Mouse (Mus musculus): ENCODE data around the gene 6430571L13Rik. TPM values are rescaled to one million over a fixed set of nuclear protein-coding genes. Genes with fewer than 3 reads are reported as not detected.

The 6430571L13Rik gene
- polyA plus RNA-seq, 1 experiment = 0.29 TPM

- H3K27ac ChIP-seq (ENCODE audit: insufficient read depth, low read length) = no peak overlapping the region
- 42% methylated on average over 7 of the region's 7 CpGs for WGBS
- TF ChIP-seq CTCF (IDR thresholded peaks at IDR 0.05; ENCODE audit: extremely low read depth, insufficient read depth, insufficient read length, insufficient replicate concordance) (peak; percentile 68; the same call in 1 of the 2 replicates), POLR2A (IDR thresholded peaks at IDR 0.05; ENCODE audit: low read depth, low read length) (no peak)
- H3K36me3 ChIP-seq (ENCODE audit: control insufficient read depth, insufficient read depth, low read length) = no peaks in the 10 kb centered on the region
- peak in 1 of 2 experiments; percentile 64 for DNase-seq (ENCODE audit: low read depth in 1 of 2, low spot score in 2 of 2)
- no peaks in the 10 kb centered on the region for H3K4me1 ChIP-seq (ENCODE audit: control insufficient read depth, insufficient read depth, insufficient read length)
- H3K4me3 ChIP-seq (ENCODE audit: extremely low read depth, insufficient read depth, insufficient read length) = no peak overlapping the region
- H3K27me3 ChIP-seq (ENCODE audit: control insufficient read depth, insufficient read depth, low read length) = no peaks in the 10 kb centered on the region; the same call in 1 of the 2 replicates
Measured at GRCm38 (mm10) chr9:107355870-107356765, 15.7 kb downstream of the 6430571L13Rik start.

GRCm38 (mm10) chr9:107357651-107358050 lies 17.2 kb downstream of the 6430571L13Rik start:
- Histone ChIP-seq H3K27ac (ENCODE audit: insufficient read depth, low read length) (no peak overlapping the region), H3K36me3 (ENCODE audit: control insufficient read depth, insufficient read depth, low read length) (no peaks in the 10 kb centered on the region), H3K4me3 (ENCODE audit: extremely low read depth, insufficient read depth, insufficient read length) (no peak overlapping the region), H3K4me1 (ENCODE audit: control insufficient read depth, insufficient read depth, insufficient read length) (no peaks in the 10 kb centered on the region), H3K27me3 (ENCODE audit: control insufficient read depth, insufficient read depth, low read length) (no peaks in the 10 kb centered on the region; the same call in 1 of the 2 replicates)
- WGBS = 35% methylated on average over 5 of the region's 5 CpGs
- peak in 1 of 2 experiments; percentile 61 for DNase-seq (ENCODE audit: low read depth in 1 of 2, low spot score in 2 of 2)
- TF ChIP-seq POLR2A (IDR thresholded peaks at IDR 0.05; ENCODE audit: low read depth, low read length) (no peak), CTCF (IDR thresholded peaks at IDR 0.05; ENCODE audit: extremely low read depth, insufficient read depth, insufficient read length, insufficient replicate concordance) (peak; percentile 75; the same call in 1 of the 2 replicates)

DNA sequence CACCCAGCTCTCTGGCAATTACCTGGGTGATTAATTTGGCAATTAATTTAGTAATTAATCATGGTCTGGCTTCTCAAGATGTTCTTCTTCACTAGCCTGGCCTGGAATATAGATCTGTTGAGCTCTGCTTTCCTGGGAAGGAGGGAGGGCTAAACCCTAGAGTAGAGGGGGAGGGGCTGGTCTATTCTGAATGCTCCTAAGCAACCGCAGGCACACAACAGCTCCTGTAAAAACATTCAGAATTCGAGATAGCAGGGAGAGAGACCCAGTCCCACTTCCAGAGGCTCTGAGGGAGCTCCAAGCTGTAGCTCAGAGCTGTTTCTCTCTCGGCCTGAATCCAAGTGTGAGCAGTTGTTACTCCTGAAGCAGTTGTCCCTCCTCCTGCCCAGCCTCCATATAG lies 20.6 kb downstream of the 6430571L13Rik start:
- no peak for TF ChIP-seq POLR2A (IDR thresholded peaks at IDR 0.05; ENCODE audit: low read depth, low read length)
- no peak for TF ChIP-seq CTCF (IDR thresholded peaks at IDR 0.05; ENCODE audit: extremely low read depth, insufficient read depth, insufficient read length, insufficient replicate concordance)
- no peak overlapping the region for H3K27ac ChIP-seq (ENCODE audit: insufficient read depth, low read length)
- no peak overlapping the region for H3K4me3 ChIP-seq (ENCODE audit: extremely low read depth, insufficient read depth, insufficient read length)
- no peaks in the 10 kb centered on the region for H3K36me3 ChIP-seq (ENCODE audit: control insufficient read depth, insufficient read depth, low read length)
- no peaks in the 10 kb centered on the region for H3K4me1 ChIP-seq (ENCODE audit: control insufficient read depth, insufficient read depth, insufficient read length)
- no peak for DNase-seq (ENCODE audit: low read depth in 1 of 2, low spot score in 2 of 2)
- 40% methylated on average over 3 of the region's 3 CpGs for WGBS
- H3K27me3 ChIP-seq (ENCODE audit: control insufficient read depth, insufficient read depth, low read length) = no peaks in the 10 kb centered on the region; the same call in 1 of the 2 replicates

- no peak overlapping the region for H3K27ac ChIP-seq (ENCODE audit: insufficient read depth, low read length)
- WGBS = 7% methylated on average over 3 of the region's 3 CpGs
- no peak overlapping the region for H3K4me3 ChIP-seq (ENCODE audit: extremely low read depth, insufficient read depth, insufficient read length)
- H3K27me3 ChIP-seq (ENCODE audit: control insufficient read depth, insufficient read depth, low read length) = no peaks in the 10 kb centered on the region
- DNase-seq (ENCODE audit: low read depth in 1 of 2, low spot score in 2 of 2) = peak; percentile 7 to 14
- H3K36me3 ChIP-seq (ENCODE audit: control insufficient read depth, insufficient read depth, low read length) = no peaks in the 10 kb centered on the region
- peak; percentile 53; the same call in 1 of the 2 replicates for TF ChIP-seq CTCF (IDR thresholded peaks at IDR 0.05; ENCODE audit: extremely low read depth, insufficient read depth, insufficient read length, insufficient replicate concordance)
- no peak for TF ChIP-seq POLR2A (IDR thresholded peaks at IDR 0.05; ENCODE audit: low read depth, low read length)
- H3K4me1 ChIP-seq (ENCODE audit: control insufficient read depth, insufficient read depth, insufficient read length) = no peaks in the 10 kb centered on the region
Measured at GRCm38 (mm10) chr9:107366644-107367043, 26.2 kb downstream of the 6430571L13Rik start.

- Histone ChIP-seq H3K4me1 (ENCODE audit: control insufficient read depth, insufficient read depth, insufficient read length) (no peaks in the 10 kb centered on the region), H3K36me3 (ENCODE audit: control insufficient read depth, insufficient read depth, low read length) (no peaks in the 10 kb centered on the region), H3K27me3 (ENCODE audit: control insufficient read depth, insufficient read depth, low read length) (no peaks in the 10 kb centered on the region), H3K4me3 (ENCODE audit: extremely low read depth, insufficient read depth, insufficient read length) (no peak overlapping the region), H3K27ac (ENCODE audit: insufficient read depth, low read length) (no peak overlapping the region)
- WGBS = 77% methylated on average over 1 of the region's 1 CpGs
- TF ChIP-seq POLR2A (IDR thresholded peaks at IDR 0.05; ENCODE audit: low read depth, low read length) (no peak), CTCF (IDR thresholded peaks at IDR 0.05; ENCODE audit: extremely low read depth, insufficient read depth, insufficient read length, insufficient replicate concordance) (no peak)
- no peak for DNase-seq (ENCODE audit: low read depth in 1 of 2, low spot score in 2 of 2)
Measured at GRCm38 (mm10) chr9:107368302-107368701, 27.9 kb downstream of the 6430571L13Rik start.

- H3K27ac ChIP-seq (ENCODE audit: insufficient read depth, low read length) = peak overlapping the region; percentile 44; the same call in 1 of the 2 replicates
- H3K4me3 ChIP-seq (ENCODE audit: extremely low read depth, insufficient read depth, insufficient read length) = no peak overlapping the region
- H3K27me3 ChIP-seq (ENCODE audit: control insufficient read depth, insufficient read depth, low read length) = no peaks in the 10 kb centered on the region
- no peaks in the 10 kb centered on the region for H3K36me3 ChIP-seq (ENCODE audit: control insufficient read depth, insufficient read depth, low read length)
- H3K4me1 ChIP-seq (ENCODE audit: control insufficient read depth, insufficient read depth, insufficient read length) = no peaks in the 10 kb centered on the region
- TF ChIP-seq POLR2A (IDR thresholded peaks at IDR 0.05; ENCODE audit: low read depth, low read length) = no peak
- TF ChIP-seq CTCF (IDR thresholded peaks at IDR 0.05; ENCODE audit: extremely low read depth, insufficient read depth, insufficient read length, insufficient replicate concordance) = no peak
- WGBS = 40% methylated on average over 10 of the region's 10 CpGs
- DNase-seq (ENCODE audit: low read depth in 1 of 2, low spot score in 2 of 2) = no peak
Measured at GRCm38 (mm10) chr9:107369270-107370105, 29.1 kb downstream of the 6430571L13Rik start.
